Mouse (Mus musculus): ENCODE data around the gene Olfr666. TPM values are rescaled to one million over a fixed set of nuclear protein-coding genes. Genes with fewer than 3 reads are reported as not detected.

Olfr666 gene
- not detected in 2 replicates for polyA plus RNA-seq (2012; rRNA removed)

GRCm38 (mm10) chr7:104895852-104896251, at the start of gene Olfr666:
Gene Olfr666 (minus strand): TSS chr7:104895952.

DNA sequence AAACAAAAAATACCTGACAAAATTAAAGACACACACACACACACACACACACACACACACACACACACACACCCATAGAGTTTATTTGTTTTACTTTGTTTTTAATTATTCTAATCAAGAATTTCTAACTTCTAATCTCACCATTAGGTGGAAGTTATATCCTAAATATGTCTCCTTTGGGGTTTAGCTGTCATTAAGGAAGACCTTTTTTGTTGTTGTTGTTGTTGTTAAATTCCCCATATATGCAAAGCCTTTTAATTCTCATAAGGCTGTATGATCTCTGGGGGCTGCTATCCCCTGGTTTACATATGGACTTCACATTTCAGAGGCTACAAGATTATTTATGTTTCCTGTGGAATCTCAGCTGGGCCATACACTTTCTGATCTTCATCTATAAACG, 38.2 kb upstream of the Olfr666 start, which contains the start of gene Olfr669:
TSS of gene Olfr669 (plus strand) at position 301 of the 400 bp plus-strand sequence.

GRCm38 (mm10) chr7:104927957-104928356, 32.2 kb upstream of the Olfr666 start, which contains the start of gene Olfr668:
Gene Olfr668 (minus strand): TSS chr7:104928057.

DNA sequence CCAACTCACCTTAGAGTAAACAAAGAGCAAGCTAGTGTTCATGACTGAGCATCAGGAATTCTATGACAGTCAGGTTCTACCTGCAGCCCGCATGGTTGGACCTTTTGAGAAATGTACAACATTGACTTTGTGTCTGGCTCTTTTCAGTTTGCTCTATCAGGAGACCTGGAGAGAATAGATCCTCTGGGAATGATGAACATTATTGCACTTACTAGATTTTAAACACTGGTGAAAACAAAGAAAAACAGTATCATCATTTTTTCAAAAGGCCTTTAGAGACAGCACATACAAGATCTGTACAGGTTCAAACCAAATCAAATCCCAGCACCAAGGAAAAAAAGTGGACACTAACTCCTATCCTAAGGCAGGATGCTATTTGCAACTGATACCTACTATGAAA, 25.6 kb upstream of the Olfr666 start, which contains the start of gene Olfr667:
TSS of gene Olfr667 (minus strand) at position 101 of the 400 bp plus-strand sequence.

GRCm38 (mm10) chr7:104877731-104878130, 18.0 kb downstream of the Olfr666 start, which contains the start of gene Olfr665:
Gene Olfr665 (plus strand): TSS chr7:104878031.

DNA sequence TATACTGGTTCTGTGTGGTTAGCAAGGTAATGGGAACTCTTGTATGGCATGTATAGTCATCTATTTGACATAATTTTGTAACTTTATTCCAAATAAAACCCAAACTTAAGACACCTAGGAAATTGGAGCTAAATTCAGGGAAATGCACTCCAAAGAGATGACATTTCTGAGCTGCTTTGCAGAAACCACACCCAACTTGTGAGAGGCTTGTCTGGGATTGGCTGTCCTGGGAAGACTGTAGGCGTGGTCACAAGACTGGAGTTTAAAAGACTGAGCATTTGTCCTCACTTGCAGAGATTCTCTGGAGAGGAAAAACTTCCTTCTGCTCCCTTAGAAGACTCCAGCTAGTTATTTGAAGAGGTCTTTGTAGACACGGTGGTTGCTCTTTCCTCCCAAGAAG, 39.0 kb downstream of the Olfr666 start, which contains the start of gene Usp17la:
TSS of gene Usp17la (plus strand) at position 301 of the 400 bp plus-strand sequence.

GRCm38 (mm10) chr7:104842503-104842902, 53.2 kb downstream of the Olfr666 start, which contains the start of gene Usp17lb:
Gene Usp17lb (minus strand): TSS chr7:104842603.

Other genes with a start within 250 kb of the Olfr666 start
- 0.01 TPM in 1 of 2 replicates, not detected in the other for gene Olfr658, start 248.6 kb downstream of the Olfr666 start, polyA plus RNA-seq (2012; rRNA removed)
- gene Olfr659, start 229.2 kb downstream of the Olfr666 start, polyA plus RNA-seq (2012; rRNA removed), result not detected in 2 replicates
- gene Olfr661, start 209.5 kb downstream of the Olfr666 start, polyA plus RNA-seq (2012; rRNA removed), result not detected in 2 replicates
- gene Usp17le, start 118.5 kb downstream of the Olfr666 start, polyA plus RNA-seq (2012; rRNA removed), result not detected in 2 replicates
- gene Usp17lb, start 53.3 kb downstream of the Olfr666 start, polyA plus RNA-seq (2012; rRNA removed), result not detected in 2 replicates
- not detected in 2 replicates for gene Usp17la, start 38.9 kb downstream of the Olfr666 start, polyA plus RNA-seq (2012; rRNA removed)
- gene Olfr665, start 17.9 kb downstream of the Olfr666 start, polyA plus RNA-seq (2012; rRNA removed), result not detected in 2 replicates
- not detected in 2 replicates for gene Olfr667, start 25.5 kb upstream of the Olfr666 start, polyA plus RNA-seq (2012; rRNA removed)
- gene Olfr668, start 32.1 kb upstream of the Olfr666 start, polyA plus RNA-seq (2012; rRNA removed), result not detected in 2 replicates
- gene Olfr669, start 38.3 kb upstream of the Olfr666 start, polyA plus RNA-seq (2012; rRNA removed), result not detected in 2 replicates
- gene Olfr670, start 66.7 kb upstream of the Olfr666 start, polyA plus RNA-seq (2012; rRNA removed), result not detected in 2 replicates
- not detected in 2 replicates for gene Olfr671, start 83.2 kb upstream of the Olfr666 start, polyA plus RNA-seq (2012; rRNA removed)
- not detected in 2 replicates for gene Olfr672, start 106.1 kb upstream of the Olfr666 start, polyA plus RNA-seq (2012; rRNA removed)
- gene Olfr675, start 132.5 kb upstream of the Olfr666 start, polyA plus RNA-seq (2012; rRNA removed), result not detected in 2 replicates
- not detected in 2 replicates for gene Olfr676, start 136.7 kb upstream of the Olfr666 start, polyA plus RNA-seq (2012; rRNA removed)
- not detected in 2 replicates for gene Olfr677, start 155.4 kb upstream of the Olfr666 start, polyA plus RNA-seq (2012; rRNA removed)
- gene Olfr678, start 168.5 kb upstream of the Olfr666 start, polyA plus RNA-seq (2012; rRNA removed), result not detected in 2 replicates
- not detected in 2 replicates for gene Olfr679, start 185.3 kb upstream of the Olfr666 start, polyA plus RNA-seq (2012; rRNA removed)
- not detected in 2 replicates for gene Olfr680-ps1, start 196.9 kb upstream of the Olfr666 start, polyA plus RNA-seq (2012; rRNA removed)
- not detected in 2 replicates for gene Olfr681, start 220.9 kb upstream of the Olfr666 start, polyA plus RNA-seq (2012; rRNA removed)